Mouse (Mus musculus) thymus, adult 2 months (tissue): ENCODE results near the gene Vamp2.
"Not testable (repeated sequence)": the region's sequence is repeated elsewhere in the genome, so short reads cannot be mapped to it uniquely, and the experiment has no call there.

Source experiments
- CTCF ChIP-seq: fragments of 200-500 bp; IDR thresholded peaks from 2 replicates; pipeline ENCODE4 v1.5.1; 2012; ENCODE audit warnings: mild to moderate bottlenecking, control low read depth, low read length, moderate library complexity, borderline replicate concordance; ENCODE audit not compliant: control insufficient read depth, poor library complexity, insufficient read depth; ENCODE audit errors: extremely low read depth
- POLR2A ChIP-seq: fragments of 200-500 bp; IDR thresholded peaks from 2 replicates; pipeline ENCODE4 v1.6.1; 2012; ENCODE audit warnings: mild to moderate bottlenecking, low read length, control low read depth, moderate library complexity; ENCODE audit not compliant: control insufficient read depth, poor library complexity, insufficient read depth; ENCODE audit errors: extremely low read depth

DNA sequence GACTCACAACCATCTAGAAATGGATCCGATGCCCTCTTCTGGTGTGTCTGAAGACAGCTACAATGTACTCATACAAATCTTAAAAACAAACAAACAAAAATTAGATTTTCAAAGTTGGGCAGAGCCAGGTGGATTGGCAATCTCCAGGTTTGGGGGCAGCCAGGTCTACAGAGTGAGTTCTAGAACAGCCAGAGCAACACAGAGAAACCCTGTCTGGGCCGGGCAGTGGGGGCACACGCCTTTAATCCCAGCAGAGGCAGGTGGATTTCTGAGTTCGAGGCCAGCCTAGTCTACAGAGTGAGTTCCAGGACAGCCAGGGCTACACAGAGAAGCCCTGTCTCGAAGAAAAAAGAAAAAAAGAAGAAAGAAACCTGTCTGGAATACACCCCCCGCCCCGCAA, 5.6 kb downstream of the Vamp2 start:
- TF ChIP-seq CTCF, POLR2A: not testable (repeated sequence)
